Mouse (Mus musculus): Measurements from ENCODE around the gene Itgb3. TPM values are rescaled to one million over a fixed set of nuclear protein-coding genes. Genes with fewer than 3 reads are reported as not detected.
A peak's percentile ranks its signal among the peaks of the same experiment; 100 is the strongest.

The Itgb3 gene
- polyA plus RNA-seq, 1 experiment from 2014 or later, result 1.5 TPM

DNA sequence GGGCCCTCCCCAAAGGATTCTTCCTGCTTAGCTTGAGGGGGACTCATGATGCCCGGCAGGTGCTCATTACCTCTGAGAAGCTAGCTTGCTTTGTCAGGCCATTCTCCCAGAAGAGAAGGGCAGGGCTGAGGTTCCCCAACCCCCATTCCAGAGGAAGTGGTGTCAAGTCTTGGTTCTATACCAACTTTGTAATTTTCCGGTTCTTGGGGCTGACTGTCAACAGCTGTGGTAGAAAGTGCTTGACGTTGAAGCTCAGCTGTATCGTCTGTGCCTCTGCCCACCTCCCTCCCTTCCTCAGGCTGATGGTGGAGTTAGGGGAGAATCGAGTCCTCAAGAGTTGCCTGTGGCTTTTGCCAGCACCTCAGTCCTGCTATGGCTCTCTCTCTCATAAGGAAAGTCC lies 59.6 kb downstream of the Itgb3 start:
- Histone ChIP-seq H3K36me3 (no peaks in the 10 kb centered on the region), H3K27me3 (no peaks in the 10 kb centered on the region), H3K9me3 (no peaks in the 10 kb centered on the region), H3K4me2 (no peak overlapping the region), H3K9ac (no peak overlapping the region), H3K4me3 (no peak overlapping the region), H3K4me1 (replicated peaks) (no peaks in the 10 kb centered on the region), H3K27ac (replicated peaks) (no peak overlapping the region)
- WGBS, result 87% methylated on average over 5 of the region's 5 CpGs
- ATAC-seq (ENCODE audit: low FRiP score, low read depth), result no peak

DNA sequence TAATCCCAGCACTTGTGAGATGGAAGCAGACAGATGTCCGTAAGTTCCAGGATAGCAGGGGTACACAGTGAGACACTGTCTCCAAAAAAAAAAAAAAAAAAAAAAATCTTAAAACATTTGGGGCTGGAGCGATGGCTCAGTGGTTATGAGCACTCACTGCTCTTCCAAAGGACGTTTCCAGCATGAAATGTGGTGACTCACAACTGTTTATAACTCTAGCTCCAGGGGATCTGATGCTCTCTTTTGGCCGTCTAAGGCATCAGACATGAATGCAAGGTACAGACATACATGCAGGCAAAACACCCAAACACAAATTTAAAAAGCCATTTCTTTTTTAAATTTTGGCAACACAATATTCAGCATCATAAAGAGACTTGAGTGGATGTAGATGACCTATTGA lies 65.6 kb downstream of the Itgb3 start:
- Histone ChIP-seq H3K36me3 (no peaks in the 10 kb centered on the region), H3K4me3 (no peak overlapping the region), H3K4me2 (no peak overlapping the region), H3K27me3 (no peaks in the 10 kb centered on the region), H3K4me1 (replicated peaks) (no peaks in the 10 kb centered on the region), H3K9me3 (no peaks in the 10 kb centered on the region), H3K27ac (replicated peaks) (no peak overlapping the region), H3K9ac (no peak overlapping the region)
- WGBS, result 70% methylated on average over 4 of the region's 4 CpGs
- ATAC-seq (ENCODE audit: low FRiP score, low read depth), result no peak

GRCm38 (mm10) chr11:104674768-104675167 lies 67.0 kb downstream of the Itgb3 start:
- no peaks in the 10 kb centered on the region for H3K27me3 ChIP-seq
- no peak for ATAC-seq (ENCODE audit: low FRiP score, low read depth)
- WGBS, result 92% methylated on average over 11 of the region's 11 CpGs
- no peaks in the 10 kb centered on the region for H3K36me3 ChIP-seq
- H3K9ac ChIP-seq, result no peak overlapping the region
- H3K27ac ChIP-seq (replicated peaks), result no peak overlapping the region
- H3K9me3 ChIP-seq, result no peaks in the 10 kb centered on the region
- H3K4me3 ChIP-seq, result no peak overlapping the region
- no peak overlapping the region for H3K4me2 ChIP-seq
- no peaks in the 10 kb centered on the region for H3K4me1 ChIP-seq (replicated peaks)

DNA sequence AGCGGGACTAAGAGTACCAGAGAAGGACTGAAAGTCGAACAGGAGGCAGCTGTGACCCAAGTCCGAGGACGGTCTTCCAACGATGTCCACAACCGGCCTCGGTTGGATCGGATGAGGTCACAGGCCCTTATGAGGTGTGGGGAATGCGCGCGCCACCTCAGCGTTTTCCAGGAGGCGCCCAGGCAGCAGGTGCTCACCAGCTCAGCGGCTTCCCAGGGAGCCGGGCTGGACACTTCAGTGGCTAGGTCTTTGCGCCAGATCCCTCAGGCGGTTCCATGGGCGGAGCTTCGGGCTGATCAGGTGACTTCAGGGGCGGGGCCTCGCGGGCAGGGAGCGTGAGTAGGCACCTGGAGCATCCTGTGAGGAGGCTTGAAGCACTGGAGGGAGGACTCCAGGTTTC lies 77.7 kb downstream of the Itgb3 start, which contains the start of gene Gm11639:
Gm11639 (plus strand) TSS at position 160 of the 400 bp plus-strand sequence.
- Histone ChIP-seq H3K4me1 (replicated peaks) (no peaks in the 10 kb centered on the region), H3K4me3 (peak within 1 kb of the TSS; percentile 13; the same call in 1 of the 2 replicates), H3K27me3 (no peaks in the 10 kb centered on the region), H3K4me2 (peak within 1 kb of the TSS; percentile 39), H3K9ac (no peak within 1 kb of the TSS), H3K36me3 (no peaks in the 10 kb centered on the region), H3K9me3 (no peaks in the 10 kb centered on the region), H3K27ac (replicated peaks) (no peak within 1 kb of the TSS)
- WGBS, result 32% methylated on average over 23 of the region's 23 CpGs
- ATAC-seq (ENCODE audit: low FRiP score, low read depth), result no peak

- ATAC-seq (ENCODE audit: low FRiP score, low read depth), result no peak
- no peak overlapping the region for H3K4me3 ChIP-seq
- no peaks in the 10 kb centered on the region for H3K4me1 ChIP-seq (replicated peaks)
- H3K9ac ChIP-seq, result no peak overlapping the region
- H3K27me3 ChIP-seq, result no peaks in the 10 kb centered on the region
- WGBS, result 88% methylated on average over 6 of the region's 6 CpGs
- H3K36me3 ChIP-seq, result no peaks in the 10 kb centered on the region
- H3K4me2 ChIP-seq, result no peak overlapping the region
- H3K27ac ChIP-seq (replicated peaks), result no peak overlapping the region
- no peaks in the 10 kb centered on the region for H3K9me3 ChIP-seq
These were observed 85.4 kb downstream of the Itgb3 start for GRCm38 (mm10) chr11:104693235-104693634.

DNA sequence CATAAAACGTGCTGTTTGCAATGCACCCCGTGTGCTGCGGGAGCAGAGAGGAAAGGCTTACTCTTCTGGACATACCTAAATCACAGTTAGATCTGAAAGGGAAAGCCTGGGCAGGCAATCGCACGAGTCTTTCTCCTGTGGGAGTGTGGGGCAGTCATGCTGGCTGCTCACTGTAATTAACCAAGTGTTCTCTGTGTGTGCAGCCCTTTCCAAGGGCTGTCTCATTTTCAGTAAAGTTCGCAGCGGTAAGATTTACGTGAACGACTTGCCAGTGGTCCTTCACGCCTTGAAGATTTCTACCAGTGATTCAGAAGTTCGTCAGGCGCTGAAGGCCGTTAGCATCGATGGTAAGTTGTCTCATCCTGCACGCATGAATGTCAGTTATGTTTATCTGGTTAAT lies 96.3 kb downstream of the Itgb3 start:
- Histone ChIP-seq H3K4me1 (replicated peaks) (no peaks in the 10 kb centered on the region), H3K27ac (replicated peaks) (no peak overlapping the region), H3K9ac (no peak overlapping the region), H3K4me2 (peak overlapping the region; percentile 33), H3K27me3 (no peaks in the 10 kb centered on the region), H3K9me3 (no peaks in the 10 kb centered on the region), H3K36me3 (no peaks in the 10 kb centered on the region), H3K4me3 (no peak overlapping the region)
- 53% methylated on average over 15 of the region's 15 CpGs for WGBS
- ATAC-seq (ENCODE audit: low FRiP score, low read depth), result no peak

- H3K27me3 ChIP-seq, result no peaks in the 10 kb centered on the region
- H3K9me3 ChIP-seq, result no peaks in the 10 kb centered on the region
- no peak overlapping the region for H3K4me3 ChIP-seq
- H3K27ac ChIP-seq (replicated peaks), result no peak overlapping the region
- H3K4me1 ChIP-seq (replicated peaks), result no peaks in the 10 kb centered on the region
- WGBS, result 69% methylated on average over 2 of the region's 2 CpGs
- ATAC-seq (ENCODE audit: low FRiP score, low read depth), result no peak
- H3K36me3 ChIP-seq, result no peaks in the 10 kb centered on the region
- H3K4me2 ChIP-seq, result no peak overlapping the region
- no peak overlapping the region for H3K9ac ChIP-seq
These were observed 99.3 kb downstream of the Itgb3 start for GRCm38 (mm10) chr11:104707084-104707483.

Other genes starting within 250 kb of the Itgb3 start
- gene Kansl1, start 139.1 kb upstream of the Itgb3 start, polyA plus RNA-seq (2015; fragmentation: Nextera tagmentation; extraction: Ambion mirVana), result 26.0 and 29.0 TPM in 2 replicates
- 34.2 and 39.9 TPM in 2 replicates for gene Cdc27, start 57.4 kb upstream of the Itgb3 start, polyA plus RNA-seq (2015; fragmentation: Nextera tagmentation; extraction: Ambion mirVana)
- 2.8 and 5.1 TPM in 2 replicates for gene Myl4, start 57.3 kb upstream of the Itgb3 start, polyA plus RNA-seq (2015; fragmentation: Nextera tagmentation; extraction: Ambion mirVana)
- 0.04 and 0.60 TPM in 2 replicates for gene Gm11639, start 77.7 kb downstream of the Itgb3 start, polyA plus RNA-seq (2015; fragmentation: Nextera tagmentation; extraction: Ambion mirVana)

Measured in hindbrain, embryonic 15.5 days (tissue).